Mouse (Mus musculus): ENCODE measurements around the gene Prm2. TPM values are rescaled to one million over a fixed set of nuclear protein-coding genes. Genes with fewer than 3 reads are reported as not detected.

Prm2 gene
- polyA plus RNA-seq, 1 experiment from 2014 or later, result not detected

- WGBS, result 8% methylated on average over 12 of the region's 12 CpGs
- Histone ChIP-seq H3K27ac (peak overlapping the region; percentile 85; the same call in 1 of the 2 replicates), H3K27me3 (no peaks in the 10 kb centered on the region), H3K4me2 (replicated peaks) (peak overlapping the region; percentile 81), H3K9me3 (no peaks in the 10 kb centered on the region), H3K4me1 (peaks cover 39% of the 10 kb centered on the region), H3K36me3 (0 out of 2 replicates have a peak, but pooled peaks cover 2% of the 10 kb centered on the region), H3K9ac (peak overlapping the region; percentile 27; the same call in 1 of the 2 replicates), H3K4me3 (peak overlapping the region; percentile 80)
- ATAC-seq (ENCODE audit: insufficient number of reproducible peaks, insufficient read depth, low FRiP score, low TSS enrichment), result no peak
Observed at GRCm38 (mm10) chr16:10834542-10834910, 38.6 kb upstream of the Prm2 start.

- Histone ChIP-seq H3K4me3 (no peak overlapping the region), H3K27ac (no peak overlapping the region), H3K36me3 (no peaks in the 10 kb centered on the region), H3K4me1 (peaks cover 5% of the 10 kb centered on the region; the same call in 1 of the 2 replicates), H3K9ac (no peak overlapping the region), H3K4me2 (replicated peaks) (no peak overlapping the region), H3K27me3 (no peaks in the 10 kb centered on the region), H3K9me3 (no peaks in the 10 kb centered on the region)
- no peak for ATAC-seq (ENCODE audit: insufficient number of reproducible peaks, insufficient read depth, low FRiP score, low TSS enrichment)
- 71% methylated on average over 4 of the region's 4 CpGs for WGBS
Observed at GRCm38 (mm10) chr16:10828461-10828805, 32.5 kb upstream of the Prm2 start.

DNA sequence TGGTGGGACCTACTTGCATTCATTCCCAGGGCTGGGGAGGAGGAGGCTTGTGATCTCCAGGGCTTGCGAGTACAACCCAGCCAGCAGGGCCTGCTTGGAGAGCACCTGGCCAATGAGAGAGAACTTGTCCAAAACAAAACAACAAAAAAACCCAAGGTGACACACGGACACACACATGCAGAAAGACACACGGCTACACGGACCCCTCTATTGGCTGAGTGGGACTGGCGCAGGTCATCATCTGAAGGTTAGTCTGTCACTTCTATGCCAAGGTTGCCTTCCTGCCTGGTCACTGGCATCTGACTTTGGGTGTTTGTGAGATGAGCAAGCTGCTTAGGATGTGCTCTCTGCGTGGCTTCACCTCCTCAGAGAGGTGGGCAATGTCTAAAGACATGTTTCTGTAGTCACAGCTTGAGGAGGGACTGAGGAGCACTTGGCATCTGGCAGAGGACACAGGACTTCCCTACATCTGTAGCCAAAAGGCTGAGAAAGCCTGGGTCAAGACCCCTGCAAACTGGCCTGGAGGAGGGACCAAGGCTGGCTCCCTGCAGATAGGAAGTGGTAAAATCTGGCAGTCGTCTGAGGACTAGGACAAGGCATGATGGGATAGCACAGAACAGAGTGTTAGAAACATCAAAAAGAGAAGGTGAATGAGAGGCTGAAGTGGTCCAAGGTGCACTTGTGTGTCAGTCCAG, 32.0 kb upstream of the Prm2 start:
- Histone ChIP-seq H3K9ac (no peak overlapping the region), H3K4me3 (no peak overlapping the region), H3K4me2 (replicated peaks) (no peak overlapping the region), H3K27me3 (no peaks in the 10 kb centered on the region), H3K9me3 (no peaks in the 10 kb centered on the region), H3K27ac (no peak overlapping the region), H3K4me1 (peaks cover 5% of the 10 kb centered on the region; the same call in 1 of the 2 replicates), H3K36me3 (no peaks in the 10 kb centered on the region)
- 81% methylated on average over 7 of the region's 7 CpGs for WGBS
- ATAC-seq (ENCODE audit: insufficient number of reproducible peaks, insufficient read depth, low FRiP score, low TSS enrichment), result no peak

DNA sequence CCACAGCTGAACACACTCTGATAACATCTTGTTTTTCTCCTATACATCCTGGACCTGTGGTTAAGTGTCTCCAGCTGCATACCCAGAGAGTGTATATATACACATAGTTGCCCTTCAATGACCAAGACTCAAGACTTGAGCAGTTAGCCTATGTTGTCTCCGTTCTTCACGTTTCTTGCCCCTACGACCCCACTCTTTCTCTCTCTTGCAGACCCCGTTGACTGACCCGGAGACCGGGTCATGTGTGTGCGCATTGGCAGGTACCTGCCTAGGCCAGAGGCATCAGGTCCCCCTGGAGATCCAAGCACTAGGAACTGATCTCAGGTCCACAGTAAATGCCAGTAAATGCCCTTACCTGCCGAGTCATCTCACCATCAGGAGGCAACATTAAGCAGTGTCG, 31.3 kb upstream of the Prm2 start:
- Histone ChIP-seq H3K4me2 (replicated peaks) (no peak overlapping the region), H3K36me3 (no peaks in the 10 kb centered on the region), H3K9me3 (no peaks in the 10 kb centered on the region), H3K9ac (no peak overlapping the region), H3K4me3 (no peak overlapping the region), H3K27me3 (no peaks in the 10 kb centered on the region), H3K4me1 (peaks cover 5% of the 10 kb centered on the region; the same call in 1 of the 2 replicates), H3K27ac (no peak overlapping the region)
- ATAC-seq (ENCODE audit: insufficient number of reproducible peaks, insufficient read depth, low FRiP score, low TSS enrichment), result no peak
- 90% methylated on average over 9 of the region's 9 CpGs for WGBS

- H3K27me3 ChIP-seq, result no peaks in the 10 kb centered on the region
- ATAC-seq (ENCODE audit: insufficient number of reproducible peaks, insufficient read depth, low FRiP score, low TSS enrichment), result no peak
- no peaks in the 10 kb centered on the region for H3K36me3 ChIP-seq
- H3K9ac ChIP-seq, result no peak overlapping the region
- H3K4me2 ChIP-seq (replicated peaks), result no peak overlapping the region
- 75% methylated on average over 4 of the region's 4 CpGs for WGBS
- H3K4me1 ChIP-seq, result peaks cover 5% of the 10 kb centered on the region; the same call in 1 of the 2 replicates
- H3K27ac ChIP-seq, result 0 out of 2 replicates have a peak overlapping the region, but pooled peaks have one; percentile 3
- H3K4me3 ChIP-seq, result no peak overlapping the region
- H3K9me3 ChIP-seq, result no peaks in the 10 kb centered on the region
Observed at GRCm38 (mm10) chr16:10825840-10826239, 29.9 kb upstream of the Prm2 start.

- H3K27me3 ChIP-seq, result no peaks in the 10 kb centered on the region
- WGBS, result 83% methylated on average over 1 of the region's 1 CpGs
- H3K4me1 ChIP-seq, result peaks cover 5% of the 10 kb centered on the region; the same call in 1 of the 2 replicates
- H3K4me3 ChIP-seq, result no peak overlapping the region
- no peak for ATAC-seq (ENCODE audit: insufficient number of reproducible peaks, insufficient read depth, low FRiP score, low TSS enrichment)
- no peaks in the 10 kb centered on the region for H3K9me3 ChIP-seq
- no peak overlapping the region for H3K27ac ChIP-seq
- no peak overlapping the region for H3K9ac ChIP-seq
- H3K36me3 ChIP-seq, result no peaks in the 10 kb centered on the region
- no peak overlapping the region for H3K4me2 ChIP-seq (replicated peaks)
Observed at GRCm38 (mm10) chr16:10824536-10824935, 28.6 kb upstream of the Prm2 start.

- Histone ChIP-seq H3K9ac (no peak overlapping the region), H3K9me3 (no peaks in the 10 kb centered on the region), H3K27me3 (no peaks in the 10 kb centered on the region), H3K4me1 (peaks cover 5% of the 10 kb centered on the region; the same call in 1 of the 2 replicates), H3K4me2 (replicated peaks) (no peak overlapping the region), H3K4me3 (no peak overlapping the region), H3K27ac (no peak overlapping the region), H3K36me3 (no peaks in the 10 kb centered on the region)
- WGBS, result 59% methylated on average over 4 of the region's 4 CpGs
- ATAC-seq (ENCODE audit: insufficient number of reproducible peaks, insufficient read depth, low FRiP score, low TSS enrichment), result no peak
Observed at GRCm38 (mm10) chr16:10821387-10821786, 25.5 kb upstream of the Prm2 start.

DNA sequence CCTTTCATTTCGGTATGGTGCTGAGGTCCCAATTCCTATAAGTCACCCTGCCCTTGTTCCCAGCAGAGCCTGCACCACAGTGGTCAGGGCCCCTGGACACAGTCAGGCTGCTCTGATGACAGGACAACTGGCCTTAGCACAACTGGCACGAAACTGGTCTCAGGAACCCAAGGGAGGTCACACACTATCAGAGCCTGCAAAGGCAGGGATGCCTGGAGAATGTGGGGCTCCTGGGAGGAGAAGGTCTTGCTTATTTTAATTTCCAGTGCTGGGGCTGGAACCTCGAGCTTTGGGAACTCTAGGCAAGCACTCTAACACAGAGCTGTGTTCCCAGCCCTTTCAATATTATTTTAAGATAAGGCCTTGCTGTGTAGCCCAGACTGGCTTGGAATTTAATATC, 24.0 kb upstream of the Prm2 start:
- no peak for ATAC-seq (ENCODE audit: insufficient number of reproducible peaks, insufficient read depth, low FRiP score, low TSS enrichment)
- no peak overlapping the region for H3K9ac ChIP-seq
- H3K27me3 ChIP-seq, result no peaks in the 10 kb centered on the region
- H3K9me3 ChIP-seq, result no peaks in the 10 kb centered on the region
- H3K4me3 ChIP-seq, result no peak overlapping the region
- no peak overlapping the region for H3K4me2 ChIP-seq (replicated peaks)
- H3K27ac ChIP-seq, result no peak overlapping the region
- no peaks in the 10 kb centered on the region for H3K4me1 ChIP-seq
- H3K36me3 ChIP-seq, result no peaks in the 10 kb centered on the region
- WGBS, result 67% methylated on average over 3 of the region's 3 CpGs

- WGBS, result 78% methylated on average over 4 of the region's 4 CpGs
- Histone ChIP-seq H3K4me2 (replicated peaks) (no peak overlapping the region), H3K4me1 (no peaks in the 10 kb centered on the region), H3K9ac (no peak overlapping the region), H3K36me3 (no peaks in the 10 kb centered on the region), H3K27me3 (no peaks in the 10 kb centered on the region), H3K4me3 (no peak overlapping the region), H3K9me3 (no peaks in the 10 kb centered on the region), H3K27ac (no peak overlapping the region)
- no peak for ATAC-seq (ENCODE audit: insufficient number of reproducible peaks, insufficient read depth, low FRiP score, low TSS enrichment)
Observed at GRCm38 (mm10) chr16:10818579-10819135, 22.7 kb upstream of the Prm2 start.

DNA sequence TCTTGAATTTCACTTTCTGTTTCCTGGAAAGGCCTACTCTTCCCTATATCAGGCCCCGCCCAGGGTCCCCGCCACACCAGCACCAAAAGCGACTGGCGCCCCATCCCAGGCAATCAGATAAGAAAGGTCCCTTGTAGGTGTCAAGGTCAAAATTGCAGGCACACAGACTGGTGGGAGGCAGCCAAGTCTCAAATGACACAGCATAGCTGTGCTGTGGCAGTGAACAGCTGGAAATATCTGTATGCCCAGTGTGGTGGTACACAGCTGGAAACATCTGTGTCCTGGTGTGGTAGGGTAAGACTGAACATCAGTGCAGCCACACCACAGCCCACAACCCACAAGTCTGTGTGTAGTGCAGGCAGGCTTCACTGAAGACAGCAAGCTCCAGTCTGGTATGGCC, 18.9 kb upstream of the Prm2 start:
- no peaks in the 10 kb centered on the region for H3K27me3 ChIP-seq
- H3K4me3 ChIP-seq, result no peak overlapping the region
- H3K9me3 ChIP-seq, result no peaks in the 10 kb centered on the region
- H3K36me3 ChIP-seq, result no peaks in the 10 kb centered on the region
- 83% methylated on average over 4 of the region's 4 CpGs for WGBS
- no peak for ATAC-seq (ENCODE audit: insufficient number of reproducible peaks, insufficient read depth, low FRiP score, low TSS enrichment)
- no peaks in the 10 kb centered on the region for H3K4me1 ChIP-seq
- no peak overlapping the region for H3K27ac ChIP-seq
- no peak overlapping the region for H3K4me2 ChIP-seq (replicated peaks)
- H3K9ac ChIP-seq, result no peak overlapping the region

DNA sequence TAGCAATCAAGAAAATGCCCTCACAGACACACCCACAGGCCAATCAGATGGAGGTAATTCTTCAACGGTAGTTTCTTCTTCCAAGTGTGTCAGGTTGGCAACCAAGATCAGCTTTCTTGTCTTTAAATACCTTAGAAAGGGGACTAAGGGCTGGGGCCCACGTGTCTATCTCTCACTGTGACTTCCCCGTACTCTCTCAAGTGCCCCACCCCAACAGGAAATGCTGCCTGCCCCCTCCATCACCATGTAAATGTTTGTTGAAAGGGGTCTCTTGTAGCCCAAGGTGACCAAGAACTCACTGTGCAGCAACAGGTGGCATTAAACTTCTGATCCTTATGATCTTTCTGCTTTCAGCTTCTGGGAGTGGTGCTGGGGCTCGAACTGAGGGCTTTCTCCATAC, 17.8 kb upstream of the Prm2 start:
- no peak overlapping the region for H3K27ac ChIP-seq
- no peaks in the 10 kb centered on the region for H3K27me3 ChIP-seq
- no peak for ATAC-seq (ENCODE audit: insufficient number of reproducible peaks, insufficient read depth, low FRiP score, low TSS enrichment)
- no peak overlapping the region for H3K4me3 ChIP-seq
- no peaks in the 10 kb centered on the region for H3K4me1 ChIP-seq
- H3K9me3 ChIP-seq, result no peaks in the 10 kb centered on the region
- H3K9ac ChIP-seq, result no peak overlapping the region
- 74% methylated on average over 4 of the region's 4 CpGs for WGBS
- H3K36me3 ChIP-seq, result no peaks in the 10 kb centered on the region
- H3K4me2 ChIP-seq (replicated peaks), result no peak overlapping the region

- Histone ChIP-seq H3K36me3 (no peaks in the 10 kb centered on the region), H3K27me3 (no peaks in the 10 kb centered on the region), H3K4me3 (no peak within 1 kb of the TSS), H3K4me1 (no peaks in the 10 kb centered on the region), H3K9me3 (no peaks in the 10 kb centered on the region), H3K9ac (no peak within 1 kb of the TSS), H3K4me2 (replicated peaks) (no peak within 1 kb of the TSS), H3K27ac (no peak within 1 kb of the TSS)
- 81% methylated on average over 2 of the region's 2 CpGs for WGBS
- ATAC-seq (ENCODE audit: insufficient number of reproducible peaks, insufficient read depth, low FRiP score, low TSS enrichment), result no peak
Observed at GRCm38 (mm10) chr16:10812865-10813371, 17.0 kb upstream of the Prm2 start, which contains the start of gene Gm11172. Gm11172 (plus strand) TSS chr16:10812915.

All from embryonic facial prominence, embryonic 12.5 days (tissue).